Mouse (Mus musculus): ENCODE results near the gene Lim2.

Gene Lim2

DNA sequence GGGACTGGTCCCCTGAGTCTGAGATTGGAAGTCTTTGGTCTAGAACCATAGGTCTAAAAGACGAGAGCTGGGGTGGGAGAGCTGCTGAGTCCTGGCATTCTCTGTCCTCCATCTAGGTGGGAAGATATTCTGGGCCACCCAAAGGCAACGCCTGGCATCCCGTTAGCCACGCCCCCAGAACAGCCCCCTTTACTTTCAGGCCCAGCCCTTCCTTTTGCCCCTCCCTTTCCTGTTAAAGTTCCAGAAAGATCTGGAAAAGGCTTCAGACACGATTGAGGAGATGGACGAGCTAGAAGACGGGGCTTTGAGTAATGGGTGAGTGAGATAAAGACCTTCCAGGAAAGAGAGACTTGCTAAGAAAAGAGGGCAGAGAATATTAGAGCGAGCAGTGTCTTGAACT, at the start of gene Lim2:
Gene Lim2, plus strand, starts transcription at position 265 of the 400 bp plus-strand sequence.
- in situ Hi-C loops (cut with MseI, MboI), result no loop called here

DNA sequence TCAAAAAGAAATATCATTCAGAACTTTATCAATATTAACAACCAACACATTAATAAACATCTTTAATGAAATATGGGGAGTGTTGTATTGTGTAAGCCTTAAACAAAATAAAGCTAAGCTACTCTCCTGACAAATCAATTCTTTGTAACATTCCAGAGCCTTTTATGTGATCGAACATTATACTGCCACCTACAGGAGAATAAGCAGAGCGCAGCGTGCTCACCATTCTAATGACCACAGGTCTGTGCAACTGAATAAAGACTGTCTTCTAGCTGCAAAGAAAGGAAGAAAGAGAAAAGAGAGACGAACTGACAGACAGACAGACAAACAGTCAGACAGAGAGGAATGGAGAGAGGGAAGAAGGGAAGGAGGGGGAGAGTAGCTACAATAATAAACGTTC, 49.2 kb upstream of the Lim2 start:
- in situ Hi-C loops (cut with MseI, MboI), result no loop called here

DNA sequence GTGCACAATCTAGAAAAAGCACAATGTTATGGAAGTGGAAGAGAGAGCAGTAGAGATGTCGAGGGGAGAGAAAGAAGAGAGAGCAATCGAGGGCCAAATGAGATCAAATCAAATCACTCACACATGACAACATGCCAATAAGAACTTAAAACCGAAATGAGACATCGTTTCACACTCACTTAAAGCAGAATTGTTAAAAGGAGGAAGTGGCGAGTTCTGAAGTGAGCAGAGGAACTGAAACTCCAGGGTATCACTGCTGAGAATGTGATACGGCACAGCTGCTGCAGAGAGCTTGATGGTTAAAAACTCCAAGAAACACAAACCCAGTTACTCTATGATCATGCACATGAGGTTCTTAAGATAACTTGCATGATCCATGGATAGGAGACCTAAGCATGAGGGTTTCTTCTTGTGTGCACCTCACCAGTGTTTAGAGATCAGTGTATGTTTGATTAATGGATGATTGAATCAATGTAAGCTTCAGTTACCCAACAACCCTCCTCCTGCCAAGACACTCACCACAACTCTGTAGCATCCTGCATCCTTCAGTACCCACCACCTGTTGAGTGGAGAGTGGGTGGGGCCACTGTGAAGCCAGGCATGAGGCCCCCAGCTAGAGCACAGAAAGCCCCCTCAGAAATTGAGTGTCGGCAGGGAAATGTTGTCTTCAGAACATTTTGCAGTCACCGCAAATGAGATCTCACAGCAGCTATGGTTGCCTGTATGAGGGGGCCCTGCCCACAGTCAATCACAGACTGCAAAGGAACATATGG, 34.9 kb upstream of the Lim2 start:
- in situ Hi-C loops (cut with MseI, MboI), result no loop called here

DNA sequence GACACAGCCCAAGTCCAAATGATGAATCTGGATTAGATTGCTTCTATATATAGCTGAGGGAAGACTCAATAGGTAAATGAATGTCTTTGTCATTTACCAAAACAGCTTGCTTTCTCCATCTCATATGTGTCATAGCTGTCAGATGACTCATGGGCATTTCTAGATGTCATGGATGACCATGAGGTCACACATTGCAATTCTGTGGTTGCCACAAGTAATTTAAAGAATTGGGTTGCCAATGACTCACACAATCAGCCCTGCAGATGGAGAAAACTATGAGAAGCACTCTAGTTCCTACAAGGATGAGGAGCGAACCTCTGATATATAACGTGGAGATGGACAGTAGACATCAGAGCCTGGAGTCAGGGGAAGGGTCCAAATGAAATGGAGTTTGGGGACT, 28.0 kb upstream of the Lim2 start:
- in situ Hi-C loops (cut with MseI, MboI), result no loop called here

DNA sequence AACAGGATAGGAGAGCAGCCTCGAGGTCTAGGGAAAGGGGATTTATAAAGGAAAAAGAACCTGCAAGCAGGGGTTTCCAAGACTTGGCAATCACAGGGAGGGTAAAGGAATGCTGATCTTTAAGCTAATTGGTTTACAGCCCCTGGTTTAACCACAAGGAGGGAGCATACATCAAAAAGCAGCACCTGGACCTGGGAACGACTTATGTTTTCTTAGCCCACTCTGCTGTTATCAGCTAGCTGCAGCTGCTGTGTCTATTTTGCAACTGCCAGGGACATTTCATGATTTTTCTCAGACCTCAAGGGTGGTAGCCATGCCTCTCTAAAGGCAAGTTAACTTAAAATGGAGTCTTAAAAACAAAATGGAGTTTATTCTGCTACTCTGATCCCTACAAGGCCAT, 24.8 kb upstream of the Lim2 start:
- in situ Hi-C loops (cut with MseI, MboI), result no loop called here

DNA sequence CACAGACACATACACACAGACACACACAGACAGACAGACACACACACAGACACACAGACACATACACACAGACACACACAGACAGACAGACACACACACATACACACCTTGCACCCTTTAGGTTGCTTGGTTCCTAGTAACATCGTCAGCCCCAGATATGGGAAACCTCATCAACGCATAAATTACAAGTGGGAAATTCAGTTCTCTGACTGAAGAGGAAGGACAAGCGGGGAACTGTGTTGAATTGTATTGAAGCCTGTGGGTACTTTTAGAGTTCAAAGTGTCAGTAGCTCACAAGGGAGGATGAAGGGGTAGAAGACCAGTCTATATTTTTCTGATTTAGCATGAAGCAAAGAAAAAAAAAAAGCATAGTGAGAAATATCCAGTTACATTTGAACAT, 19.9 kb upstream of the Lim2 start:
- in situ Hi-C loops (cut with MseI, MboI), result no loop called here

DNA sequence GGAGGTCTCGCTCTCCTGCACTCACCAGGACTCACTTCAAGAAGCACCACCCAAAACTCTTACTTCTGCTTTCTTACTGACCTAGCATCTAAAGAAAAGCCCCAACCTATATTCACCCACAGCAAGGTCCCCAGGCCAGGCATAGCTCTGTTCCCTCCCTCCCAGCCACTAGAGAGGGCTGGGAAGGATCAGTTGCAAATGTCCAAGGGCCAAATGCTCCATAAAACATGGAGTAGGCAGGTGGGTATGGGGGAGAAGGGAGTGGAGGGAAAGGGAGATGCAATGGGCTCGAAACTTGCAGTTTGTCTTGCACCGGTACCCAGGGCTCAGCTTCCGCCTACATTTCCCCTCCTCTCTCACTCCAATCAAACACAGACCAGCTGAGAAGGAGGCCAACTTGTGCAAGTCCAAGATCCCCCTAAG, 19.3 kb upstream of the Lim2 start, which contains the start of gene Siglecg:
Gene Siglecg, plus strand, starts transcription at position 74 of the 423 bp plus-strand sequence.
- in situ Hi-C loops (cut with MseI, MboI), result no loop called here

DNA sequence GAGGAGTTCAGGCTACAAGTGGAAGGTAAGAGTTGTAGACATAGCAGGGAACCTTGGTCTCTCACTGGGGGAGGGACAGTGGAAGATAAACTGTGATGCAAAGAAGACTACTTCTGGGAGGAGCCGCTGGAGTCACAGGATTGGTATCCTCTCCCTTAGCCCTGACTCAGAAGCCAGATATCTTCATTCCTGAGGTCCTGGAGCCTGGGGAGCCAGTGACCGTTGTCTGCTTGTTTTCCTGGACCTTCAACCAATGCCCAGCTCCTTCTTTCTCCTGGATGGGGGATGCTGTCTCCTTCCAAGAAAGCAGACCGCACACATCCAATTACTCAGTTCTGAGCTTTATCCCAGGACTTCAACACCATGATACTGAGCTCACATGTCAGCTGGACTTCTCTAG, 18.4 kb upstream of the Lim2 start:
- in situ Hi-C loops (cut with MseI, MboI), result no loop called here

DNA sequence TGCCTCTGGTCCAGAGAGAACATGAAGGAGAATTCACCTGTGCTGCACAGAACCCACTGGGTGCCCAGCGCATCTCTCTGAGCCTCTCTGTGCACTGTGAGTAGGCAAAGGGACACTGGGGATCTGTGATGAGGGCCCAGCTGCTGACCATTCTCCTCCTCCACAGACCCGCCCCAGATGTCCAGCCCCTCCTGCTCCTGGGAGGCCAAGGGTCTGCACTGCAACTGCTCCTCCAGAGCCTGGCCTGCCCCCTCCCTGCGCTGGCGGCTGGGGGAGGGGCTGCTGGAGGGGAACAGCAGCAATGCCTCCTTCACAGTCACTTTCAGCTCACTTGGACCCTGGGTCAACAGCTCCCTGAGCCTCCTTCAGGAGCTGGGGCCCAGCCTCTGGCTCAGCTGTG, 15.7 kb upstream of the Lim2 start:
- in situ Hi-C loops (cut with MseI, MboI), result loop anchor here (5.0 kb wide), 1 partner anchor 1381 kb away; no protein-coding TSS in a partner anchor

DNA sequence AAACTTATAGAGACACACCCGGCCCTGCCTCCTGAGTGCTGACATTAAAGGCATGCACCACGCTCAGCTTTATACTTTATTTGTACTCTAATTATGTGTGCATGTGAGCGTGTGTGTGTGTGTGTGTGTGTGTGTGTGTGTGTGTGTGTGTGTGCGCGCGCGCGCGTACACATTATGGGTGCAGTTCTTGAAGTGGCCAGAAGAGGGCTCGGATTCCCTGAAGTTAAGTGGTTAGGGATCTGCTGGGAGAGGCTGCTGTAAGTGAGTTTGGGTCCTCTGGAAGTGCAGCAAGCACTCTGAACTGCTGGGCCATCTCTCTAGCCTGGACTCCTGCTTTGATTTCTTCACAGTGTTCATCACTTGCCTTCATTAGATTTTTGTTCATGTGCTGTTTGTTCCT, 10.2 kb upstream of the Lim2 start:
- in situ Hi-C loops (cut with MseI, MboI), result no loop called here

DNA sequence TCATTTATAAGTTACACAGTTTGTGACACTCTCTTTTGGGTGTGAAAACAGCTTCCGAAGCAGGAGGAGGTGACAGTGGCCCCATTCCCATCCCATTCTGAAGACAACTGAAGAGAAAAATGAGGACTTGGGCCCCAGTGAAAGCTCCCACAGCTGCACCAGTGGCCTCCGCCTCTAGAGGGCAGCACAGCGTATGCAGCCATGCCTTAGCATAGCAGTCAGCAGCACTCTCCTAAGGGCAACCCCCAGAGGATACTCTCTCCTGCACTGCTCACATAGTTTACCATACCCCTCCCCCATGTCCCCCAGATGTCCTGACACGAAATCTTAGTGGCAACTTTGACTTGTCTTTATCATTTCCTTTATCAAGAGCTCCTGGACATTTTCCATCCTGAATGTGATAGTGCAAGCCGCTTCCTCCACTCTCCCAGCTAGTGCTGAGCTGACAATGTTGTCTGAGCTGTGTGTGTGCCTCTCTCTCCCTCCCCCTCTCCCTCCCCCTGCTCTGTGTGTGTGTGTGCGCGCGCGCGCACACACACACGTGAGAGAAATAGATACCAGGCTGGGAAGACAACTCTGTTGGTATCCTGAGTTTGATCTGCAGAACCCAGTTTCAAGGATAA, 4.4 kb upstream of the Lim2 start:
- in situ Hi-C loops (cut with MseI, MboI), result no loop called here

DNA sequence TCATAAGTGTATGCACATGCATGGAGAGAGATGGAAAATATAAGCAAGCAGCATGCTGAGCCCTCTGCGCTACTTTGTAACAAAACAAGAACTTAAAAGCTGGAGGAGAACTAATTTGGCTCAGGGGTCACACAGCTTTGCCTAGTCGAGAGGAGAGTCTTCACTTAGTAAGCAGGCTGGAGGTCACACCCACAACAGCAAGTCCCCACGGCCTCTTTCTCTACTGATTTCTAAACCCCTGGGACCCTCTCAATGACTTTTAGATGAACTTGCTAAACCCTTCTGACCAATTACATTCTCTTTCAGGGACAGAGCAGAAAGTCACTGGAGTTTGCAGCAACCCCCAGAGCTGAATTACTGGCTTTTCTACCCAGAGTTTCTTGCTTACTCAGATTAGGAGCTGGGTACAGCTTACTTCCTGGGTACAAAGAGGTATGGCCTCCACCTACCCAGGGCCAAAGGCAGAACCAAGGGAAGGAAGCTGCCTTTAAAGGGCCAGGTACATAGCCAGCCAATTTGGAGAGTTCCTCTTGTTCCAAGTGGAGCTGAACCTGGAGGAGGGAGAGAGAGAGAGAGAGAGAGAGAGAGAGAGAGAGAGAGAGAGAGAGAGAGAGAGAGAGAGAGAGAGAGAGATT, 3.4 kb upstream of the Lim2 start:
- in situ Hi-C loops (cut with MseI, MboI), result no loop called here

DNA sequence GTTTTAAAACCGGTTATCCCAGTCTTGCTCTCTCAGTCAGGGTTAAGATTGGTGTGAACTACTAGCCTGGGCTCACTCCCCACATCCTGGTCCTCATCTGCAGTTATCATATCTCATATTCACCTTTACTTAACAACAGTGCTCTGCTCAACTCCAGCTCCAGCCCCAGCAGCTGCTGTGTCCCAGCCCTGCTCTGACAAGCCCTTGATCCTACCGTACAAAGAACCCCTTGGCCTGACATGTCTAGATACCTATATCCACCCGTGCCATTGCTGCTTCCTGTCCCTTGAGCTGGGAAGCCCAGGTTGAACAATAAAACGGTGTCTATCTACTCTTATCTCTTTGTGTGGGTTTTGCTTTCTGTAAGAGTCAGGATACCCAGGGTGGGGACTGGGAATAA, 2.0 kb downstream of the Lim2 start:
- in situ Hi-C loops (cut with MseI, MboI), result no loop called here

DNA sequence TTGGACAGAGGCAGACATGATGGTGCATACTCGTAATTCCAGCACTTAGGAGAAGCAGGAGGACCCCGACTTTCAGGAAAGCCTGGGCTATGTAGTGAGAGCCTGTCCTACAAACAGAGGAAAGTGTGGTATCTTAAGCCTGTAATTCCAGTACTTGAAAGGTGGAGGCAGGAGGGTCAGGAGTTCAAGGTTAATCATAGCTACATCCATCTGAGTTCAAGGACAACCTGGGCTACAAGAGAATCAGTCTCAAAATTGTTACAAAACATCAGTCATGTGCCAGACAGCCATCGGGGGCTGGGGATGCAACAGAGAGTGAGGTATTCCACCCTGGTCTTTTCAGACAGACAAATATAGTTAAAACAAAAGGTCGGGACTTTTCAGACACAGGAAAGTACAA, 5.4 kb downstream of the Lim2 start:
- in situ Hi-C loops (cut with MseI, MboI), result no loop called here

DNA sequence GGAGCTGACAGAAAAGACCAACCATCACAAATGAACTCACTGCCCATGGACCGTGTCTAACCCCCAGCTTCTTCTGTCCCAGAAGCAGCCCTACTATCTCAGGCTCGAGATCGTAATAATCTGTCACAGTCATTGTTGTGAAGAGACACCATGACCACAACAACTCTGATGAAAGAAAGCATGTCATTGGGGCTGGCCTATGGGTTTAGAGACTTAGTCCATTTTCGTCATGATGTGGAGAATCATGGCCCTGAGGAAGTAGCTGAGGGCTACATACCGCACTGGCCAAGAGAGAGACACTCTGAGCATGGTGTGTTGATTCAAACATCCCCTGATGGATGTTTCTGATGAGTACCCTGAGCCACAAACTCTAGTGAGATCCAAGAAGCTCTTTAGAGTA, 7.2 kb downstream of the Lim2 start:
- in situ Hi-C loops (cut with MseI, MboI), result no loop called here

DNA sequence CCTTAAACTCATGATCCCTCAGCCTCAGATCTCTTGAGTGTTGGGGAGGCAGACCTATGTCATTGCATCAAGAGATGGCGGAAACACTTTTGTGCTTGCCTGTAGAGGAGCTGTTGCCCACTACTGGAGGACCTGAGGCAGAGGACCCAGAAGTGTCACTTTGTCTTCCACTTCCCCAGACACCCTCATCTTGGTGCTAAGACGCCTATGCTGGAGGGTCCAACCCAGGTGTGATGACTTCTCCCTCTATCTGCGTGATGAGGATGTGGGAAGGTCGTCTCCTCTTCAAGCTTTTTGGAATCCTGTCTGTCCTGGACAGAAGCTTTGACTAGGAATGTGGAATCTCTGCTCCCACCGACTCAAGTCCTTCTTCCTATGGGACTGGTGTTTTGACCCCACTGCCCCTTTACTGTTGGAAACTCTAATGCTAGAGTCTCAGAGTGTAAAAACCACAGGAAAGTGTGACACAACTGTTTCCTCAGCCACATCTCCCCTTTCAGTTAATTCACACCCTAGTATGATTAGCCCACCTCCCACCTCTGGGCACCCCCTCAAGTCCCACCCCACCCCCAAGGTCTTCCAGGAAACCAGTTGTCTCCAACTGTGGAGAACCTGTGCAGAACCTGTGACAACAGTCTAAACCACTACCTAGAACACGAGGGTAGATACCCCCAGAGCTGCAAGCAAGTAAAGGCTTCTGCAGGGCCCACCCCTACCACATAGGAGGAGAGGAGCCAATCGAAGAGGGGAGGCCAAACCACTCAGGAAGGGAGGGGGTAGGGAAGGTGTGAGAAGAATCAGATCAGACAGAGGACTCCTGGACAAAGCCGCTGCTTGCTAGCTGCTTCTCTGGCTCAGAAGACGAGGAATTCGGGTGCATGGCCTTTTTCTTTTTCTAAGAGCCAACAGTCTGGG, 9.1 kb downstream of the Lim2 start, which contains the start of gene Nkg7:
Gene Nkg7, plus strand, starts transcription at position 733 of the 915 bp plus-strand sequence.
- in situ Hi-C loops (cut with MseI, MboI), result no loop called here

DNA sequence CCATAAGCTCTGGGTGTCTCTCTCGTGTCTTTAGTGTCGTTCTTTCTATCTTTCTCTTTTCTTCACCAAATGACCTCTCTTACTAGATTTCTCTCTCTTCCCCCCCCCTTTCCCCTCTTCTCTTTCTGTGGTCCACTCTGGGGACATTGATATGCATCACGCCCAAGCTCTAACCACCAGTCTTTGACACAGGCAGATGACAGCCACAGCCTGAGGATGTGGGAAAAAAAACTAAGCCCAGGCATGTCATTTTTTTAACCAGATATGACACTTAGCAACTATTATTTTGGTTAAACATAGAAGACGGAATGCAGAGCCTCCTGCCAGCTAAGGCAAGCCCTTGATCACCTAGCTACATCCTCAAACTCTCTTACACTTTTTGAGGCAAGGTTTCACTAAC, 11.1 kb downstream of the Lim2 start:
- in situ Hi-C loops (cut with MseI, MboI), result no loop called here

DNA sequence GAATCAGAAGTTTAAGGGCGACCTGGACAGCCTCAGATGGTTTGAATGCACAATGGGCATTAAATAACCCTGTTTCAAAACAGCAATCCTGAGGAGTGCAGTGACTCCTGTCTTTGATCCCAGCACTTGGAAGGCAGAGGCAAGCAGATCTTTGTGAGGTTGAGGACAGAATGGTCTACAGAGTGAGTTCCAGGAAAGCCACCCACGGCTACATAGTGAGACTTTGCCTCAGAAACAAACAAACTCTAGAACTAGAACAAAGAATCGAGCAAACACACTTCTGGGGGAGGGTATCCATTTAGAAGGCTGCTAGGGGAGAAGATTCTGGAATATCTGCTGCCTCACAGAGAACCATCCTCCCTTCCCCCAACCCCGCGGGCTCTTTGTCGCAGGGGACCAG, 13.0 kb downstream of the Lim2 start, which contains the start of gene Cldnd2:
Gene Cldnd2, plus strand, starts transcription at position 301 of the 400 bp plus-strand sequence.
- in situ Hi-C loops (cut with MseI, MboI), result no loop called here

DNA sequence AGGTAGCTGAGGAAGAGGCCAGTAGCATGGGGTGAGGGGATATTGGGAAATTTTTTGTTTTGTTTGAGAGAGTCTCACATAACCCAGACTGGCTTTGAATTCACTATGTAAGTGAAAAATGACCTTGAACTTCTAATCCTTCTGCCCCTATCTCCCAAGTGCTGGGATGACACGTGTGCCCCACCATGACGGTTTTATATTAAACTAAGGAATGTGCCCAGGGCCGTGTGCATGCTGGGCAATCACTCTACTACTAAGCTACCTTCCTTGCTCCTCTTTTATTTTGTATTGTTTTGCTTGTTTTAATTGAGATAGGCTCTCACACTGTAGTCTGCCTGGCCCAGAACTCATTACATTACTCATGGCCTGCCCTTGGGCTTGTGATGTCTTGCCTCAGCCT, 13.6 kb downstream of the Lim2 start:
- in situ Hi-C loops (cut with MseI, MboI), result no loop called here

DNA sequence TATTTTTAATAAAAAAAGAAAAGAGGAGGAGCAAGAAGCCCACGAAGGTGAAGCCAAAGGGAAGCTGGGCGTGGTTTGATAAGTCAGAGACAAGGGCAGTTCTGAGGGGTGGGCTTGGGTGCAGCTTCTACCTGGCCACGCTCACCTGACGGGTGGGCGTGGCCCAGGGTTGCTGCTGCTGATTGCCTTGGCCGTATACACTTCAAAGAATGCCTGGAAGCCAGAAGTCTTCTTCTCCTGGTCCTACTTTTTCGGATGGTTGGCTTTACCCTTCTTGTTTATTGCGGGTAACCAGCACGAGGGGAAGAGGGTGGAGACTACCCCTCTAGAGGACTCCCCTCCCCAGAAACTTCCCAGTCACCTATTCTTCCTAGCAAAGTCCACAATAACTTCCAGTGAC, 15.2 kb downstream of the Lim2 start:
- in situ Hi-C loops (cut with MseI, MboI), result no loop called here

DNA sequence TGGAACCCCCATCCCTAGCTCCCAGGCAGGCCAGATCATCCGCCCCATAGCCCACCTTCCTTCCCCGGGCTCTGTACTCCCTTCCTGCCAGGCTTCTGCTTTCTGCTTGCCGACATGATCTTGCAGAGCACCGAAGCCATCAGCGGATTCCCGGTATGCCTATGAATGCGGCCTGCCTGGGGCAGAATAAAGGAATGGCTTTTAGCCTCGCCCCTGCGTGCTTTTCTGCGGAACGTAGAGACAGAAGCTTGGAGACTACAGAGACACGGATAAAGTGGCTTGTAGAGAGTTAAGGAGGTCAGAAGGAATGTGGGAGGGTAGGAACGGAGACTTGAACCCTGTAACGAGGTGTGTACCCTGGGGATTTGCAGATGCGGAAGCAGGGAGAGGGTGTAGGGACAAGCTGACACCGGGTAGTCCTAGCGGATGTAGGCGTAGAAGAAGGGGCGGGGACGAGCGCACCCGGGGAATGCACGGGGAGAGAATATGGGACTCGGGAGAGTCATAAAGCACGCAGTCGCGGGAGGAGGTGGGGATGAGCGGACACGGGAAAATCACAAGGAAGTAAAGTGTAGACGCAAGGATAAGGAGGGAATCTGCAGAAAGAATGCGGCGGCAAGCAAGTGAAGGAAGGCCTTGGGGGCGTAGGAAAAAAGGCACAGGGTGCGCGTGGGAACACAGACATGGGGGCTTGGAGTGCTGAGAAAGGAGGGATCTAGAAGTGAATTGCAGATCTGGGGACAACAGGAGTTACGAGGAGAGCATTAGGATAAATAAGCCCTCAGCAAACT, 15.9 kb downstream of the Lim2 start:
- in situ Hi-C loops (cut with MseI, MboI), result no loop called here

Data from mouse trophoblast stem cell (cell line).